Mouse (Mus musculus): ENCODE data around the gene Nrtn.

DNA sequence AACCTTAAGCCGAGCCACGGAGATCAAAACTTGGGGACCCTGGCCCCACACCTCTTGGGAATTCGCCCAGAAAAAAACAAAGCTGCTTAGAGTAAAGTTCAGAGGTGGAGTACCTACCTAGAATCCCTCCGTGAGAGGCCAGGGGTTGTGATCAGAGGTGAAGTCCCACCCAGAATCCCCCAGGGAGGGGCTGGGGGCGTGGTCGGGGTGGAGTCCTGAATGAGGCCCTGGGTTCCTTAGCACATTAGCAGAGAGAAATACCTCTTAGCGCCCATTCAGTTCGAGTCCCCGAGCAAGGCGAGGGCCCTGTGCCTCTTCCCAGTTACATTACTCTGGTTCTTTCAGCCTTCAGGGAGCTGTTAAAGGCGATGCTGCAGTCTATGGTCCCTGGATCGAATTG, 29.7 kb downstream of the Nrtn start:
- TF ChIP-seq CTCF (IDR thresholded peaks at IDR 0.05; ENCODE audit: control insufficient read depth, insufficient read depth, insufficient replicate concordance, low read depth, low read length) (no peak), POLR2A (IDR thresholded peaks at IDR 0.05; ENCODE audit: control insufficient read depth, low read depth, low read length) (no peak)

Measured in testis, adult 2 months (tissue).